Mouse (Mus musculus): Measurements from ENCODE around the gene Prdm8. TPM values are rescaled to one million over a fixed set of nuclear protein-coding genes. Genes with fewer than 3 reads are reported as not detected.

Prdm8 gene
- polyA plus RNA-seq, 1 experiment from 2014 or later: 0.29 TPM

DNA sequence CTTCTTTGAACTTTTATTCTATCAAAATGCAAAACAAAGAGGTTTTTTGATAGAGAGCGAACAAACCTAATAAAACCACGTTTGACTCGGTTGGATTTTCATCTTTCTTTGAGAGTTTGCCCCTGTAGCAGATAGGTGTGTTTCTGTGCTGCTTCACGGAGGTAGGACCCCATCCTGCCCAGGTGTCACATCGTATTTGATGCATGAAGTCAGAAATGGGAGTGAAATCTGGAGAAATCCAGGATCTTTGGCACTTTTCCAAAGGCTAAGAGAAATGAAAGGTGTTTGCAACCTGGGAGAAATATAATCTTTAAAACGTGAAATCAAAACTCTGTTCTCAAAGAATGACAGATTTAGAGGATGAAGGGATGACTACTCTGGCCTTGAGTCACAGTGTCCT lies 71.5 kb downstream of the Prdm8 start:
- Histone ChIP-seq H3K27ac (no peak overlapping the region), H3K4me1 (no peaks in the 10 kb centered on the region), H3K4me3 (no peak overlapping the region), H3K9me3 (no peaks in the 10 kb centered on the region), H3K36me3 (no peaks in the 10 kb centered on the region), H3K27me3 (no peaks in the 10 kb centered on the region), H3K9ac (no peak overlapping the region), H3K4me2 (replicated peaks) (no peak overlapping the region)
- 82% methylated on average over 6 of the region's 6 CpGs for WGBS
- ATAC-seq (ENCODE audit: insufficient number of reproducible peaks, insufficient read depth, low FRiP score, low TSS enrichment): no peak

Other genes with a start within 250 kb of the Prdm8 start
- 20.3 and 21.3 TPM in 2 replicates for gene Antxr2, start 136.2 kb upstream of the Prdm8 start, polyA plus RNA-seq (2016; fragmentation: Nextera tagmentation; extraction: Ambion mirVana)
- 2.0 and 2.4 TPM in 2 replicates for gene Fgf5, start 87.0 kb downstream of the Prdm8 start, polyA plus RNA-seq (2016; fragmentation: Nextera tagmentation; extraction: Ambion mirVana)
- 0.46 and 0.83 TPM in 2 replicates for gene Cfap299, start 162.1 kb downstream of the Prdm8 start, polyA plus RNA-seq (2016; fragmentation: Nextera tagmentation; extraction: Ambion mirVana)

Measured in embryonic facial prominence, embryonic 12.5 days (tissue).